24 mouse cellular contexts compared by ENCODE assay signal in the genomic region with DNA sequence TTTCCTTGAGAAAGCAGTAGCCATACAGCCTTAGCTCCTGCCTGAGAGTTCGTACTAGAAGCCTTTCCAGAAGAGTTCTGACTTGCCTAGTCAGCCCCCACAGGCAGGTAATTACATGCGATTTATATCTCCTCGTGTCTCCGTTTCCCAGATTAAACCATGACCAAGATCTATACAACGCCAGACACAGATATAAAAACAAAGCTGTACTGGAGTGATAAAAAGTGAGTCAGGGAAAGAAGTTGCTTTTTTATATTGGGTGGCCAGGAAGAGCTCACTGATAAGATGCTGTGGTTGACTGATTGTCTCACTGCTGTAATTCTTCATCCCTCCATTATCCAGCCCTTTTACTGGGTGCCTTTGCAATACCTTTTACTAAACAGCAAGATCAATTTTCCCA.
DNase-seq lines count a peak whose midpoint lies in the region; ATAC-seq and TF ChIP-seq lines count a peak whose summit lies in the region.
"Had no signal": no experiment of that assay in that cellular context is flagged by ENCODE, and none has a peak within 500 bp of the region (broad histone marks: within the 10 kb centered on the region; RNA-seq: fewer than 3 reads in every experiment).

No protein-coding gene starts in this region.

- no peak overlapping the region for H3K4me3 ChIP-seq in liver, embryonic 14.5 days (ENCODE audit: insufficient read depth in 1 of 2, low read depth in 2 of 2, low read length in 2 of 2)
- H3K4me3 ChIP-seq in myocyte = no peak overlapping the region
- H3K4me3 ChIP-seq: forebrain, embryonic 15.5 days; heart, embryonic 13.5 days; hindbrain, embryonic 13.5 days; left cerebral cortex, adult 2 months; lung, embryonic 15.5 days had no signal

- H3ac ChIP-seq in myocyte (ENCODE audit: control insufficient read depth, insufficient read length) = no peak overlapping the region

- no peaks in the 10 kb centered on the region for H3K9me3 ChIP-seq in liver, embryonic 14.5 days (ENCODE audit: control insufficient read depth, low read length)
- H3K9me3 ChIP-seq: forebrain, embryonic 15.5 days; heart, embryonic 13.5 days; hindbrain, embryonic 13.5 days; lung, embryonic 15.5 days had no signal

- no peak for TF ChIP-seq POLR2A in myocyte (IDR thresholded peaks at IDR 0.05; ENCODE audit: insufficient read length, low read depth)

- no peak overlapping the region for H3K27ac ChIP-seq in liver, embryonic 14.5 days
- H3K27ac ChIP-seq: forebrain, embryonic 15.5 days; heart, embryonic 13.5 days; hindbrain, embryonic 13.5 days; left cerebral cortex, adult 2 months; lung, embryonic 15.5 days; macrophage had no signal

- H3K9ac ChIP-seq in liver, embryonic 14.5 days (replicated peaks) = no peak overlapping the region
- H3K9ac ChIP-seq: forebrain, embryonic 15.5 days; heart, embryonic 13.5 days; hindbrain, embryonic 13.5 days; lung, embryonic 15.5 days had no signal

- peaks cover 6 to 10% of the 10 kb centered on the region in 2 experiments for H3K4me1 ChIP-seq in liver, embryonic 14.5 days (replicated peaks; ENCODE audit: control insufficient read depth in 2 of 2, insufficient read depth in 2 of 2, low read length in 1 of 2)
- H3K4me1 ChIP-seq: forebrain, embryonic 15.5 days; hindbrain, embryonic 13.5 days; lung, embryonic 15.5 days had no signal

- no peak overlapping the region for H3K4me2 ChIP-seq in liver, embryonic 14.5 days (ENCODE audit: low read depth)
- H3K4me2 ChIP-seq in myocyte (ENCODE audit: low read depth) = peak overlapping the region; percentile 60
- H3K4me2 ChIP-seq: forebrain, embryonic 15.5 days; heart, embryonic 13.5 days; hindbrain, embryonic 13.5 days; lung, embryonic 15.5 days; midbrain, embryonic 11.5 days had no signal

- no peaks in the 10 kb centered on the region for H3K36me3 ChIP-seq in liver, embryonic 14.5 days (replicated peaks; ENCODE audit: control insufficient read depth, insufficient read depth, low read depth)
- H3K36me3 ChIP-seq in myocyte (ENCODE audit: control insufficient read depth, insufficient read depth) = no peaks in the 10 kb centered on the region
- H3K36me3 ChIP-seq: forebrain, embryonic 15.5 days; heart, embryonic 13.5 days; hindbrain, embryonic 13.5 days; lung, embryonic 15.5 days had no signal

- DNase-seq in heart, adult 11 months = peak; percentile 4
- DNase-seq in heart, postnatal 10 days = no peak
- DNase-seq in brain, adult 2 months (ENCODE audit: low read depth, low spot score) = peak; percentile 2
- peak; percentile 3 to 16 (median 7) for DNase-seq in liver, embryonic 14.5 days (ENCODE audit: low read depth in 3 of 3, low spot score in 3 of 3)
- no peak for DNase-seq in cerebellum, adult 11-12 months
- DNase-seq in right cerebral cortex, postnatal 14 days = no peak
- DNase-seq in gastrocnemius, postnatal 4 days (ENCODE audit: low spot score in 2 of 2) = no peak
- DNase-seq: adrenal gland, postnatal 14 days; cerebellum, adult 11 months; cerebellum, postnatal 25 days; embryo, embryonic 11 days; gastrocnemius, postnatal 10 days; heart, adult 18-20 months; kidney, adult 2 months; kidney, postnatal 10 days; thymus, adult 2 months had no signal

- peak; percentile 70; the same call in 1 of the 2 replicates for ATAC-seq in liver, embryonic 14.5 days (ENCODE audit: insufficient read depth)
- ATAC-seq: forebrain, embryonic 15.5 days had no signal

- intact Hi-C loops in heart, postnatal 10 days (cut with DNase I) = no loop called here

- 7% methylated on average over 5 of the region's 5 CpGs for WGBS in liver, embryonic 14.5 days (ENCODE audit: insufficient replicate concordance)

- no peaks in the 10 kb centered on the region for H3K27me3 ChIP-seq in liver, embryonic 14.5 days (ENCODE audit: control insufficient read depth, insufficient read depth, low read length)
- no peaks in the 10 kb centered on the region for H3K27me3 ChIP-seq in myocyte (ENCODE audit: control insufficient read depth, insufficient read depth, insufficient read length)
- H3K27me3 ChIP-seq: forebrain, embryonic 15.5 days; heart, embryonic 13.5 days; hindbrain, embryonic 13.5 days; lung, embryonic 15.5 days had no signal

- peak; percentile 72 for TF ChIP-seq EP300 in liver, embryonic 14.5 days (IDR thresholded peaks at IDR 0.05; ENCODE audit: low read depth)

- H3K79me2 ChIP-seq in myocyte (ENCODE audit: control insufficient read depth, insufficient read depth) = no peaks in the 10 kb centered on the region

- no peak for TF ChIP-seq CTCF in liver, embryonic 14.5 days (IDR thresholded peaks at IDR 0.05; ENCODE audit: low read depth)

TF ChIP-seq in myocyte, 11 proteins besides CTCF, POLR2A, EP300 and RAD21:
- TF ChIP-seq MYOG (IDR thresholded peaks at IDR 0.05; ENCODE audit: control insufficient read depth in 1 of 3, insufficient read depth in 1 of 3, insufficient read length in 2 of 3, low read depth in 2 of 3) = no peak
- TF ChIP-seq TCF12 (IDR thresholded peaks at IDR 0.05; ENCODE audit: insufficient read depth, poor library complexity, severe bottlenecking) = no peak
- TF ChIP-seq MYOD1 (IDR thresholded peaks at IDR 0.05; ENCODE audit: control insufficient read depth in 1 of 3, insufficient read length in 2 of 3, low read depth in 2 of 3) = no peak
- TF ChIP-seq SRF (IDR thresholded peaks at IDR 0.05; ENCODE audit: control insufficient read depth, insufficient read length, low read depth) = no peak
- TF ChIP-seq POLR2AphosphoS2 (IDR thresholded peaks at IDR 0.05; ENCODE audit: insufficient read length, low read depth) = no peak
- TF ChIP-seq E2F4 (IDR thresholded peaks at IDR 0.05; ENCODE audit: insufficient read depth) = no peak
- no peak for TF ChIP-seq USF1 (IDR thresholded peaks at IDR 0.05; ENCODE audit: low read depth)
- TF ChIP-seq CEBPB (IDR thresholded peaks at IDR 0.05; ENCODE audit: insufficient read depth, poor library complexity, severe bottlenecking) = no peak
- TF ChIP-seq REST (IDR thresholded peaks at IDR 0.05; ENCODE audit: insufficient read depth, insufficient read length) = no peak
TF ChIP-seq in myocyte: peak in this region for 0.

Comparison
In these comparisons a context has a peak if more than half of its experiments do, and no peak if none do; other contexts are left out.
1. DNase-seq: peak in heart, adult 11 months (single experiment), brain, adult 2 months (single experiment) and liver, embryonic 14.5 days (3 of 3); none in heart, postnatal 10 days (0 of 2), cerebellum, adult 11-12 months (single experiment), right cerebral cortex, postnatal 14 days (single experiment) and gastrocnemius, postnatal 4 days (0 of 2).